Mouse (Mus musculus) midbrain, postnatal 0 days (tissue): Measurements from ENCODE around the gene Synrg. TPM values are rescaled to one million over a fixed set of nuclear protein-coding genes. Genes with fewer than 3 reads are reported as not detected.
A peak's percentile ranks its signal among the peaks of the same experiment; 100 is the strongest.

Experiments used
- ATAC-seq: fragments of 200-750 bp; cut with Nextera tagmentation; 2 replicates; pipeline ENCODE4 v1.8.0; 2017; ENCODE audit warnings: moderate number of reproducible peaks, mild to moderate bottlenecking, moderate TSS enrichment, moderate library complexity; ENCODE audit not compliant: low FRiP score
- DNase-seq: peaks from one replicate; pipeline ENCODE4 v3.0.0-alpha.2; 2015; ENCODE audit warnings: low spot score
- H3K27ac ChIP-seq: fragments of 300-500 bp; sonication (generic); 2 replicates; pipeline ENCODE4 v1.5.1; 2014; ENCODE audit warnings: low read depth, mild to moderate bottlenecking, low read length, mixed read lengths
- H3K27me3 ChIP-seq: fragments of 300-500 bp; sonication (generic); 2 replicates; pipeline ENCODE4 v1.6.1; 2014; ENCODE audit warnings: low read length, control low read depth, mixed read lengths; ENCODE audit not compliant: insufficient read depth
- H3K36me3 ChIP-seq: fragments of 300-500 bp; sonication (generic); 2 replicates; pipeline ENCODE4 v1.6.1; 2014; ENCODE audit warnings: low read length, control low read depth, mixed read lengths; ENCODE audit not compliant: insufficient read depth
- H3K4me1 ChIP-seq: fragments of 300-500 bp; sonication (generic); 2 replicates; pipeline ENCODE4 v1.6.1; 2014; ENCODE audit warnings: mild to moderate bottlenecking, control low read depth, antibody characterized with exemption, low read length, mixed read lengths; ENCODE audit not compliant: insufficient read depth
- H3K4me2 ChIP-seq: fragments of 300-500 bp; sonication (generic); 2 replicates; pipeline ENCODE4 v1.6.1; 2014; ENCODE audit warnings: low read depth, mild to moderate bottlenecking, low read length, mixed read lengths; ENCODE audit not compliant: poor library complexity, severe bottlenecking
- H3K4me3 ChIP-seq: fragments of 300-500 bp; sonication (generic); 2 replicates; pipeline ENCODE4 v1.5.1; 2014; ENCODE audit warnings: low read depth, mild to moderate bottlenecking, low read length, moderate library complexity
- H3K9ac ChIP-seq: fragments of 300-500 bp; sonication (generic); replicated peaks from 2 replicates; pipeline ENCODE4 v1.6.1; 2014; ENCODE audit warnings: mild to moderate bottlenecking, low read length, moderate library complexity, mixed read lengths; ENCODE audit not compliant: poor library complexity, severe bottlenecking
- H3K9me3 ChIP-seq: fragments of 300-500 bp; sonication (generic); 2 replicates; pipeline ENCODE4 v1.6.1; 2016; ENCODE audit warnings: low read length, control low read depth
- CTCF ChIP-seq: IDR thresholded peaks from 2 replicates; pipeline ENCODE4 v1.5.1; 2016; ENCODE audit warnings: antibody characterized with exemption, mild to moderate bottlenecking
- WGBS: fragments of 180-500 bp; shearing (Covaris S2); extraction: QIAGEN DNeasy Blood & Tissue Kit; methylation state at CpG from one replicate; pipeline ENCODE4 v1.1.7; 2014; 5-methylcytosine and 5-hydroxymethylcytosine counted together
- polyA plus RNA-seq: library from polyadenylated mRNA; unstranded; fragments of >200 nt; fragmentation: Nextera tagmentation; extraction: Ambion mirVana; gene quantifications from 2 replicates; pipeline ENCODE4 v1.2.1, GENCODE M21; 2015
- total RNA-seq: library from RNA; depleted of rRNA; stranded (reverse); fragments of >200 nt; gene quantifications from 2 replicates; pipeline ENCODE4 v1.2.3, GENCODE M21; 2014

Gene Synrg
- total and polyA plus RNA-seq, 2 experiments from 2014 or later: 17.1 to 43.1 TPM

- no peaks in the 10 kb centered on the region for H3K9me3 ChIP-seq
- H3K36me3 ChIP-seq: peaks cover 32% of the 10 kb centered on the region
- DNase-seq: no peak
Observed at GRCm38 (mm10) chr11:84033671-84034070, 69.4 kb downstream of the Synrg start.

GRCm38 (mm10) chr11:84040621-84041020 is 76.4 kb downstream of the Synrg start:
- H3K4me1 ChIP-seq: peaks cover 16% of the 10 kb centered on the region; the same call in 1 of the 2 replicates
- DNase-seq: no peak

More at GRCm38 (mm10) chr11:84033671-84034070, 69.4 kb downstream of the Synrg start:
- no peaks in the 10 kb centered on the region for H3K4me1 ChIP-seq
- no peak overlapping the region for H3K4me3 ChIP-seq
- no peak for ATAC-seq
- no peak overlapping the region for H3K9ac ChIP-seq
- WGBS: 94% methylated on average over 5 of the region's 5 CpGs
- H3K27ac ChIP-seq: no peak overlapping the region
- no peak overlapping the region for H3K4me2 ChIP-seq
- TF ChIP-seq CTCF: no peak
- no peaks in the 10 kb centered on the region for H3K27me3 ChIP-seq

GRCm38 (mm10) chr11:84042808-84043762 is 78.9 kb downstream of the Synrg start:
- Histone ChIP-seq H3K27ac (peak overlapping the region; percentile 80), H3K4me1 (peaks cover 16% of the 10 kb centered on the region; the same call in 1 of the 2 replicates), H3K9me3 (no peaks in the 10 kb centered on the region), H3K4me2 (peak overlapping the region; percentile 12; the same call in 1 of the 2 replicates), H3K36me3 (peaks cover 28% of the 10 kb centered on the region), H3K9ac (0 out of 2 replicates have a peak overlapping the region, but pooled peaks have one; percentile 13), H3K4me3 (no peak overlapping the region), H3K27me3 (no peaks in the 10 kb centered on the region)
- ATAC-seq (peak; percentile 85), DNase-seq (peak; percentile 91)
- WGBS: 20% methylated on average over 14 of the region's 14 CpGs
- peak; percentile 34 for TF ChIP-seq CTCF

More at GRCm38 (mm10) chr11:84040621-84041020, 76.4 kb downstream of the Synrg start:
- no peak for ATAC-seq
- WGBS: 78% methylated on average over 6 of the region's 6 CpGs
- Histone ChIP-seq H3K27me3 (no peaks in the 10 kb centered on the region), H3K4me2 (no peak overlapping the region), H3K27ac (no peak overlapping the region), H3K36me3 (peaks cover 28% of the 10 kb centered on the region), H3K4me3 (no peak overlapping the region), H3K9me3 (no peaks in the 10 kb centered on the region), H3K9ac (no peak overlapping the region)
- TF ChIP-seq CTCF: no peak

DNA sequence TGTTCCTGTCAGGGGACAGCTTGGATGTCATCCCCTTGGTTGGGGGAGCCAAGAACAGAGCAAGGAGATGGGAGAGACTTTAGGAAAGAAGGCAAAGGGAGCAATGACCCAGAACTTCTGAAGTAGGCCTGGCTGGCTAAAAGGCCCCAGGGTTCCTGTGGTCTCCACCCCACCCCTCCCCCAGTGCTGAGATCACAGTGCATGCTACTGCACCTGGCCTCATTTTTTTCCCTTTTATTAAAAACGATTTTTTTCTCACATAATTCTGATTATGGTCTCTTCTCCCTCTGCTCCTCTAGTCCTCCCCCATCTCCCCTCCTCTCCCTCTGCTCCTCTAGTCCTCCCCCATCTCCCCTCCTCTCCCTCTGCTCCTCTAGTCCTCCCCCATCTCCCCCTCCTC is 80.8 kb downstream of the Synrg start:
- Histone ChIP-seq H3K4me2 (no peak overlapping the region), H3K27me3 (no peaks in the 10 kb centered on the region), H3K9ac (no peak overlapping the region), H3K4me1 (peaks cover 16% of the 10 kb centered on the region; the same call in 1 of the 2 replicates), H3K36me3 (peaks cover 13% of the 10 kb centered on the region), H3K9me3 (no peaks in the 10 kb centered on the region), H3K27ac (no peak overlapping the region), H3K4me3 (no peak overlapping the region)
- 25% methylated on average over 1 of the region's 1 CpGs for WGBS
- DNase-seq: no peak
- ATAC-seq: no peak
- TF ChIP-seq CTCF: no peak

- 69% methylated on average over 4 of the region's 4 CpGs for WGBS
- no peak for ATAC-seq
- no peak overlapping the region for H3K27ac ChIP-seq
- H3K4me1 ChIP-seq: peaks cover 16% of the 10 kb centered on the region; the same call in 1 of the 2 replicates
- no peak overlapping the region for H3K4me3 ChIP-seq
- H3K9ac ChIP-seq: no peak overlapping the region
- no peak for TF ChIP-seq CTCF
- no peaks in the 10 kb centered on the region for H3K36me3 ChIP-seq
- DNase-seq: no peak
- H3K27me3 ChIP-seq: no peaks in the 10 kb centered on the region
- no peak overlapping the region for H3K4me2 ChIP-seq
- H3K9me3 ChIP-seq: no peaks in the 10 kb centered on the region
Observed at GRCm38 (mm10) chr11:84047270-84047669, 83.0 kb downstream of the Synrg start.

GRCm38 (mm10) chr11:84048411-84048810 is 84.2 kb downstream of the Synrg start:
- no peak overlapping the region for H3K4me3 ChIP-seq
- no peak overlapping the region for H3K27ac ChIP-seq
- ATAC-seq: no peak

More at GRCm38 (mm10) chr11:84048411-84048810, 84.2 kb downstream of the Synrg start:
- TF ChIP-seq CTCF: no peak
- Histone ChIP-seq H3K9me3 (no peaks in the 10 kb centered on the region), H3K27me3 (no peaks in the 10 kb centered on the region), H3K9ac (no peak overlapping the region), H3K4me2 (no peak overlapping the region), H3K4me1 (0 out of 2 replicates have a peak, but pooled peaks cover 6% of the 10 kb centered on the region), H3K36me3 (no peaks in the 10 kb centered on the region)
- 50% methylated on average over 10 of the region's 10 CpGs for WGBS
- DNase-seq: peak; percentile 32
